In the genomic region with DNA sequence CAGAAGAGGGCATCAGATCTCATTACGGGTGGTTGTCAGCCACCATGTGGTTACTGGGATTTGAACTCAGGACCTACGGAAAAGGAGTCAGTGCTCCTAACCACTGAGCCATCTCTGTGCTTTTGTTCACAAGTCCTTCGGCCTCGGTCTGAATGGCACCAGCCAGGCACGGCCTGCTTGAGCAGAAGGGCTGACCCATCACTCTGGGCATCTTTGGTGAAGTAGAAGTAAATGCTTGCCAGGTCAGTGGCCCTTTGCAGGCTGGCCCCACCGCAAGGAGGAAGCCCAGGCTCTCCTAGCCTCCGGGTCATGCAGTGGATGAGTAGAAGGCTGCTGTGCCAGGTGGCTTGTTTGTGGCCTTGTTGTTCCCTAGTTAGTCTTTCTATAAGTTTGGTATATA, we compare ENCODE assay signal across 26 mouse cellular contexts. TPM values are rescaled to one million over a fixed set of nuclear protein-coding genes. Genes with fewer than 3 reads are reported as not detected.
DNase-seq lines count a peak whose midpoint lies in the region; ATAC-seq and TF ChIP-seq lines count a peak whose summit lies in the region.
"Had no signal": no experiment of that assay in that cellular context is flagged by ENCODE, and none has a peak within 500 bp of the region (broad histone marks: within the 10 kb centered on the region; RNA-seq: fewer than 3 reads in every experiment).

No protein-coding gene starts in this region.

- no peaks in the 10 kb centered on the region for H3K9me3 ChIP-seq in liver, embryonic 12.5 days (replicated peaks)
- no peaks in the 10 kb centered on the region for H3K9me3 ChIP-seq in liver, embryonic 11.5 days (ENCODE audit: control insufficient read depth, low read length)
- H3K9me3 ChIP-seq: heart, embryonic 10.5 days; heart, embryonic 15.5 days; hindbrain, embryonic 15.5 days; intestine, embryonic 15.5 days; limb, embryonic 12.5 days; neural tube, embryonic 13.5 days had no signal

- no peaks in the 10 kb centered on the region for H3K36me3 ChIP-seq in liver, embryonic 12.5 days
- H3K36me3 ChIP-seq in liver, embryonic 11.5 days (ENCODE audit: control insufficient read depth, insufficient read depth, low read length), result no peaks in the 10 kb centered on the region
- H3K36me3 ChIP-seq: heart, embryonic 15.5 days; hindbrain, embryonic 15.5 days; intestine, embryonic 15.5 days; neural tube, embryonic 13.5 days had no signal

- peak overlapping the region; percentile 32; the same call in 1 of the 2 replicates for H3K27ac ChIP-seq in liver, embryonic 12.5 days
- no peak overlapping the region for H3K27ac ChIP-seq in liver, embryonic 11.5 days (ENCODE audit: low read depth, low read length)
- H3K27ac ChIP-seq in bone marrow, adult 2 months (ENCODE audit: control insufficient read depth, insufficient read depth, low read depth, low read length, poor library complexity), result peak overlapping the region; percentile 3; the same call in 1 of the 2 replicates
- H3K27ac ChIP-seq: heart, embryonic 10.5 days; hindbrain, embryonic 15.5 days; layer of hippocampus, adult 2 months; left cerebral cortex, adult 2 months; liver, embryonic 14.5 days; neural tube, embryonic 13.5 days had no signal

- H3K4me2 ChIP-seq in liver, embryonic 12.5 days, result no peak overlapping the region
- no peak overlapping the region for H3K4me2 ChIP-seq in liver, embryonic 11.5 days
- H3K4me2 ChIP-seq: heart, embryonic 15.5 days; hindbrain, embryonic 15.5 days; intestine, embryonic 15.5 days; limb, embryonic 12.5 days; midbrain, embryonic 11.5 days; neural tube, embryonic 13.5 days had no signal

- no peak overlapping the region for H3K9ac ChIP-seq in liver, embryonic 12.5 days
- no peak overlapping the region for H3K9ac ChIP-seq in liver, embryonic 11.5 days (ENCODE audit: low read depth, low read length)
- H3K9ac ChIP-seq: heart, embryonic 15.5 days; hindbrain, embryonic 15.5 days; intestine, embryonic 15.5 days; limb, embryonic 12.5 days; neural tube, embryonic 13.5 days had no signal

- TF ChIP-seq POLR2A in bone marrow, adult 2 months (IDR thresholded peaks at IDR 0.05; ENCODE audit: borderline replicate concordance, control insufficient read depth, low read depth, low read length), result no peak

- TF ChIP-seq CTCF in bone marrow, adult 2 months (IDR thresholded peaks at IDR 0.05; ENCODE audit: control insufficient read depth, insufficient read depth, low read length), result no peak

- peak; percentile 12 for DNase-seq in CD4-positive, CD25-positive, alpha-beta regulatory T cell, adult 2 months (ENCODE audit: low read depth, low spot score)
- no peak for DNase-seq in liver, embryonic 11.5 days (ENCODE audit: low spot score)
- peak; percentile 50 for DNase-seq in thymus, postnatal 14 days
- no peak for DNase-seq in cerebellum, postnatal 36 days
- no peak for DNase-seq in urinary bladder, postnatal 4 days (ENCODE audit: low spot score in 2 of 2)
- DNase-seq: cerebellum, adult 11-12 months; cerebellum, adult 9-11 months; gastrocnemius, postnatal 14 days; right cerebral cortex, postnatal 14 days had no signal

- no peak for ATAC-seq in CD4-positive, CD25-positive, alpha-beta regulatory T cell, adult 4 months
- no peak for ATAC-seq in liver, embryonic 12.5 days
- ATAC-seq in liver, embryonic 11.5 days (replicated peaks; ENCODE audit: low FRiP score), result no peak
- ATAC-seq: forebrain, embryonic 16.5 days; intestine, embryonic 15.5 days; midbrain, embryonic 16.5 days; Patski had no signal

- WGBS in liver, embryonic 12.5 days (ENCODE audit: insufficient replicate concordance), result 87% methylated on average over 7 of the region's 7 CpGs
- 91% methylated on average over 7 of the region's 7 CpGs for WGBS in liver, embryonic 11.5 days
- 89% methylated on average over 7 of the region's 7 CpGs for WGBS in bone marrow, adult 2 months

- H3K27me3 ChIP-seq in liver, embryonic 12.5 days (replicated peaks), result no peaks in the 10 kb centered on the region
- H3K27me3 ChIP-seq in liver, embryonic 11.5 days (replicated peaks; ENCODE audit: control insufficient read depth, insufficient read depth, low read length), result no peaks in the 10 kb centered on the region
- H3K27me3 ChIP-seq: heart, embryonic 15.5 days; hindbrain, embryonic 15.5 days; intestine, embryonic 15.5 days; limb, embryonic 12.5 days; neural tube, embryonic 13.5 days; Patski had no signal

- H3K4me3 ChIP-seq in liver, embryonic 12.5 days, result no peak overlapping the region
- H3K4me3 ChIP-seq in liver, embryonic 11.5 days (ENCODE audit: low read depth, low read length), result no peak overlapping the region
- H3K4me3 ChIP-seq in bone marrow, adult 2 months (replicated peaks; ENCODE audit: control insufficient read depth, low read depth, low read length), result no peak overlapping the region
- H3K4me3 ChIP-seq: erythroblast, embryonic 14.5 days; heart, embryonic 10.5 days; heart, embryonic 15.5 days; hindbrain, embryonic 15.5 days; intestine, embryonic 15.5 days; layer of hippocampus, adult 2 months; left cerebral cortex, adult 2 months; limb, embryonic 12.5 days; neural tube, embryonic 13.5 days had no signal

- H3K4me1 ChIP-seq in liver, embryonic 12.5 days, result peaks cover 60% of the 10 kb centered on the region
- peaks cover 27% of the 10 kb centered on the region for H3K4me1 ChIP-seq in liver, embryonic 11.5 days (replicated peaks; ENCODE audit: control insufficient read depth, insufficient read depth, low read length)
- H3K4me1 ChIP-seq in bone marrow, adult 2 months (ENCODE audit: control insufficient read depth, insufficient read depth, low read length), result peaks cover 7% of the 10 kb centered on the region
- H3K4me1 ChIP-seq: hindbrain, embryonic 15.5 days; neural tube, embryonic 13.5 days had no signal

RNA-seq across cellular contexts. Expression of a gene that starts 8.5 kb away (rescaled TPM):
- 10 to 100 TPM in 1 of 2 experiments, 1 to 10 TPM in 1; 9.0 to 12.2 TPM for polyA plus RNA-seq in CD4-positive, CD25-positive, alpha-beta regulatory T cell, adult 4 months (2017; shearing (Covaris generic))
- 62.7 and 64.0 TPM in 2 replicates for polyA plus RNA-seq in liver, embryonic 12.5 days (2016; fragmentation: Nextera tagmentation; extraction: Ambion mirVana)
- polyA plus RNA-seq in liver, embryonic 11.5 days (2014; fragmentation: Nextera tagmentation; extraction: Ambion mirVana), result 81.4 and 87.1 TPM in 2 replicates
- 18.6 and 19.8 TPM in 2 replicates for polyA plus RNA-seq in bone marrow, adult 2 months (2011; ENCODE audit: insufficient read depth, insufficient read length, low replicate concordance, missing spikeins)

RNA-seq across cellular contexts. Expression of a gene that starts 39.8 kb away (rescaled TPM):
- polyA plus RNA-seq in CD4-positive, CD25-positive, alpha-beta regulatory T cell, adult 4 months (2017; shearing (Covaris generic)), result 1 to 10 TPM; 2.3 to 3.2 TPM
- polyA plus RNA-seq in liver, embryonic 12.5 days (2016; fragmentation: Nextera tagmentation; extraction: Ambion mirVana), result 27.1 and 28.1 TPM in 2 replicates
- polyA plus RNA-seq in liver, embryonic 11.5 days (2014; fragmentation: Nextera tagmentation; extraction: Ambion mirVana), result 38.6 and 39.3 TPM in 2 replicates
- polyA plus RNA-seq in bone marrow, adult 2 months (2011; ENCODE audit: insufficient read depth, insufficient read length, low replicate concordance, missing spikeins), result 5.4 and 11.0 TPM in 2 replicates

RNA-seq across cellular contexts. Expression of a gene that starts 40.0 kb away (rescaled TPM):
- 100 to 1,000 TPM; 259 to 323 TPM for polyA plus RNA-seq in CD4-positive, CD25-positive, alpha-beta regulatory T cell, adult 4 months (2017; shearing (Covaris generic))
- polyA plus RNA-seq in liver, embryonic 12.5 days (2016; fragmentation: Nextera tagmentation; extraction: Ambion mirVana), result 186 and 192 TPM in 2 replicates
- polyA plus RNA-seq in liver, embryonic 11.5 days (2014; fragmentation: Nextera tagmentation; extraction: Ambion mirVana), result 144 and 150 TPM in 2 replicates
- 80.1 and 97.0 TPM in 2 replicates for polyA plus RNA-seq in bone marrow, adult 2 months (2011; ENCODE audit: insufficient read depth, insufficient read length, low replicate concordance, missing spikeins)

Comparison
In these comparisons a context has a peak if more than half of its experiments do, and no peak if none do; other contexts are left out.
1. DNase-seq: peak in CD4-positive, CD25-positive, alpha-beta regulatory T cell, adult 2 months (single experiment) and thymus, postnatal 14 days (single experiment); none in liver, embryonic 11.5 days (single experiment), cerebellum, postnatal 36 days (0 of 2) and urinary bladder, postnatal 4 days (0 of 2).